Mouse (Mus musculus) heart, postnatal 0 days (tissue): ENCODE data around the gene Clip2. TPM values are rescaled to one million over a fixed set of nuclear protein-coding genes. Genes with fewer than 3 reads are reported as not detected.

ENCODE experiments used
- ATAC-seq: fragments of 200-750 bp; cut with Nextera tagmentation; 2 replicates; pipeline ENCODE4 v1.8.0; 2017; ENCODE audit warnings: low read depth, moderate number of reproducible peaks, moderate library complexity; ENCODE audit not compliant: insufficient read depth
- DNase-seq: peaks from one replicate; pipeline ENCODE4 v3.0.0-alpha.2; 2016; ENCODE audit warnings: low spot score
- H3K27ac ChIP-seq: fragments of 300-500 bp; sonication (generic); 2 replicates; pipeline ENCODE4 v1.5.1; 2014; ENCODE audit warnings: low read depth, mild to moderate bottlenecking
- H3K27me3 ChIP-seq: fragments of 300-500 bp; sonication (generic); 2 replicates; pipeline ENCODE4 v1.6.1; 2014; ENCODE audit warnings: low read length, mixed read lengths; ENCODE audit not compliant: control insufficient read depth, insufficient read depth
- H3K36me3 ChIP-seq: fragments of 300-500 bp; sonication (generic); replicated peaks from 2 replicates; pipeline ENCODE4 v1.6.1; 2014; ENCODE audit warnings: low read length, mixed read lengths; ENCODE audit not compliant: control insufficient read depth, insufficient read depth
- H3K4me1 ChIP-seq: fragments of 300-500 bp; sonication (generic); 2 replicates; pipeline ENCODE4 v1.6.1; 2014; ENCODE audit warnings: antibody characterized with exemption; ENCODE audit not compliant: control insufficient read depth, insufficient read depth
- H3K4me2 ChIP-seq: fragments of 300-500 bp; sonication (generic); 2 replicates; pipeline ENCODE4 v1.6.1; 2014; ENCODE audit warnings: low read depth, mild to moderate bottlenecking, low read length, moderate library complexity
- H3K4me3 ChIP-seq: fragments of 300-500 bp; sonication (generic); 2 replicates; pipeline ENCODE4 v1.5.1; 2014; ENCODE audit warnings: low read depth, low read length
- H3K9ac ChIP-seq: fragments of 300-500 bp; sonication (generic); replicated peaks from 2 replicates; pipeline ENCODE4 v1.6.1; 2014; ENCODE audit warnings: low read depth, low read length, mixed read lengths
- H3K9me3 ChIP-seq: fragments of 300-500 bp; sonication (generic); replicated peaks from 2 replicates; pipeline ENCODE4 v1.6.1; 2016; ENCODE audit warnings: low read length; ENCODE audit not compliant: control insufficient read depth
- CTCF ChIP-seq: IDR thresholded peaks from 2 replicates; pipeline ENCODE4 v1.5.1; 2016; ENCODE audit warnings: antibody characterized with exemption, control low read depth, low read depth
- EP300 ChIP-seq: IDR thresholded peaks from 2 replicates; pipeline ENCODE4 v1.6.1; 2016; ENCODE audit warnings: antibody characterized with exemption, low read depth
- WGBS: fragments of 180-500 bp; shearing (Covaris S2); extraction: QIAGEN DNeasy Blood & Tissue Kit; methylation state at CpG from one replicate; pipeline ENCODE4 v1.1.7; 2014; 5-methylcytosine and 5-hydroxymethylcytosine counted together
- polyA plus RNA-seq: library from polyadenylated mRNA; unstranded; fragments of >200 nt; fragmentation: Nextera tagmentation; extraction: Ambion mirVana; gene quantifications from 2 replicates; pipeline ENCODE4 v1.2.1, GENCODE M21; 2015
- total RNA-seq: library from RNA; depleted of rRNA; stranded (reverse); fragments of >200 nt; gene quantifications from 2 replicates; pipeline ENCODE4 v1.2.3, GENCODE M21; 2014; ENCODE audit warnings: low replicate concordance

Clip2 gene
- total and polyA plus RNA-seq, 2 experiments from 2014 or later = 0.87 to 14.0 TPM

DNA sequence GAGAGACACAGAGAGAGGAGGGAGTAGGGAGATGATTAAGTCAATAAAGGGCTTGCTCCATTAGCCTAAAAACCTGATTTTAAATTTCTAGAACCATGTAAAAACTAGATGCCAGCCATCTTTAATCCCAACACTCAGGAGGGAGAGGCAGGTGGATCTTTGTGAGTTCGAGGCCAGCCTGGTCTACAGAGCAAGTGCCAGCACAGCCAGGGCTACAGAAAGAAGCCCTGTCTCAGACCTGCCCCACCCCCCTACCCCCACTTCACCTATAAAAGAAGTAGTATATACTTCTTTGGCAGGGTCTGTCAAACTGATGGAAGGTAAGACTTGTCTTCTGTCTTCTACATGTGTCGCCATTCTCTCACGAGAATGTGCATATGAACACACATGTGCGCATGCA is 91.7 kb downstream of the Clip2 start:
- Histone ChIP-seq H3K9ac (no peak overlapping the region), H3K27me3 (no peaks in the 10 kb centered on the region), H3K36me3 (no peaks in the 10 kb centered on the region), H3K4me3 (no peak overlapping the region), H3K27ac (no peak overlapping the region), H3K9me3 (no peaks in the 10 kb centered on the region), H3K4me2 (no peak overlapping the region), H3K4me1 (0 out of 2 replicates have a peak, but pooled peaks cover under 1% of the 10 kb centered on the region)
- DNase-seq (no peak), ATAC-seq (no peak)
- 88% methylated on average over 4 of the region's 4 CpGs for WGBS
- no peak for TF ChIP-seq CTCF
- no peak for TF ChIP-seq EP300

DNA sequence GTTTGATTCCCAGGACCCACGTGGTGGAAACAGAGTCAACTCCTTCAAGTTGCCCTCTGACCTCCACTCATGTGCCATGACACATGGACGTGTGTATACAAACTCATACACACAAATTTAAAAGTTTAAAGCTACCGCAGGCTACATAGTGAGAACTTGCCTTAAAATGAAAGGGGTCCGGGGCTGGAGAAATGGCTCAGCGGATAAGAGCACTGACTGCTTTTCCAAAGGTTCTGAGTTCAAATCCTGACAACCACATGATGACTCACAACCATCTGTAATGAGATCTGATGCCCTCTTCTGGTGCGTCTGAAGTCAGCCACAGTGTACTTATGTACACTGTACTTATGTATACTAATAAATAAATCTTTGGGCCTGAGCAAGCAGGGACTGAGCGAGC is 93.1 kb downstream of the Clip2 start:
- Histone ChIP-seq H3K9me3 (no peaks in the 10 kb centered on the region), H3K4me2 (no peak overlapping the region), H3K27ac (no peak overlapping the region), H3K4me3 (no peak overlapping the region), H3K9ac (no peak overlapping the region), H3K27me3 (no peaks in the 10 kb centered on the region), H3K36me3 (no peaks in the 10 kb centered on the region), H3K4me1 (peaks cover 14% of the 10 kb centered on the region)
- DNase-seq (no peak), ATAC-seq (no peak)
- TF ChIP-seq CTCF (no peak), EP300 (no peak)
- 86% methylated on average over 7 of the region's 7 CpGs for WGBS

DNA sequence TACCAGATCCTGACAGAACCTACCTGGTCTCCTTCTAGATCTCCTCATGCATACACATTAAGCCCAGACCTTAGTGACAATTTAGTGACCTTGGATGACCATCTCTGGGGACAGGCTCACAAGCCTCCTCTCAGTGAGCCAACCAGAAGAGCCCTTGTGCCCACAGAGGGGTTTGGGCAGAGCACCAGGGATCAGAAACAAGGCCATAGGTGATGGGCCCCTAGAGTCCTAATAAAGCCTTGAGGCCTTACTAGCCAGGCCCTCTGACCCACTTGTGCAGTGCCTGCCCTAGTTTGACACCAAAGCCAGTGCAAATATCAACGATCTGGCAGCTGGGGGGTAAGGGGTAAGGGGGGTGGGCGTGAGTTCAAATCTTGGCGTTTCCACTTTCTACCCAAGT is 93.8 kb downstream of the Clip2 start:
- peaks cover 14% of the 10 kb centered on the region for H3K4me1 ChIP-seq
- 79% methylated on average over 3 of the region's 3 CpGs for WGBS
- H3K9ac ChIP-seq = no peak overlapping the region
- ATAC-seq = no peak
- H3K9me3 ChIP-seq = no peaks in the 10 kb centered on the region
- H3K27ac ChIP-seq = no peak overlapping the region
- TF ChIP-seq CTCF (no peak), EP300 (no peak)
- no peaks in the 10 kb centered on the region for H3K27me3 ChIP-seq
- H3K4me3 ChIP-seq = no peak overlapping the region
- H3K4me2 ChIP-seq = no peak overlapping the region
- H3K36me3 ChIP-seq = no peaks in the 10 kb centered on the region
- DNase-seq = no peak

DNA sequence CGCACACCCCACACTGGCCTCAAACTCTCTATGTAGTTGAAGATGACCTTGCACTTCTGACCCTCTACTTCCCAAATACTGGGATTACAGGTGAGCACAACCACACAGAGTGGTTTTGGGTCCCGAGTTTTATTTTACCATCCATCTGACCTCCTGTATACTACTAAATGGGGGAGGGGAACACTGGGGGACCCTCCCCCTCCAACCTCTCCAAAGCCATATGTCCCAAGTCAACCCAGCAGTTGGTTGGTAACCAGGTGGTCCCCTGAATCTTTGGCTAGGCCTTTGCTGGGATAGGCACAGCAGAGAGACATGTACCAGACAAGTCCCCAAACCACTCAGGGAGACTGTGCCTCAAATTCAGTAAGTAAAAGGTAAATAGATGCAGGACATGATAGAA is 94.9 kb downstream of the Clip2 start:
- TF ChIP-seq CTCF (no peak), EP300 (no peak)

DNA sequence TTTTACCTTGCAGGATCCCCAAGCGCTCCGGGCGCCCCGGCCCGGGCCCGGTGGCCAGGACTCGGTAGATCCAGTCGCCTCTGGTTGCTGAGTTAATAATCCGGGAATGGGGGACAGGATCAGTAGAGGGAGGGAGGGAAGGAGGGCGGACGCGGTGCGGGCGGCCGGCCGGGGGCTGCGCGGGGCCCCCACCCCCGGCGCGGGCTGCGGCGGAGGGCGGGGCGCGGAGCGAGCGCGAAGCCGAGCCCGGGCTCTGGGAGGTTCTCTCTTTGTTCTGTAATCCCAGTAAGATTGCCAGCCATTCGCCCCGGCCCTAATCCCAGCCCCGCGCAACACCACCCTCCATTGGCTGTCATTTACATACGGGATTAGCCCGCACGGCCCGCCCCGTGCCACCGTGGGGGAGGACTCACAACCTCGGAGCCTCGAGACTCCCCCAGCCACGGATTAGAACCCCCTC is 95.7 kb downstream of the Clip2 start, which contains the start of gene Gtf2ird1:
TSS of gene Gtf2ird1 (minus strand) at position 214 of the 460 bp plus-strand sequence.
- no peak for TF ChIP-seq CTCF
- TF ChIP-seq EP300 = no peak
- H3K36me3 ChIP-seq = no peaks in the 10 kb centered on the region
- ATAC-seq (peak; percentile 80), DNase-seq (peak; percentile 79)
- WGBS = under 1% methylated on average over 44 of the region's 44 CpGs
- H3K9ac ChIP-seq = peak within 1 kb of the TSS; percentile 90
- H3K27ac ChIP-seq = peak within 1 kb of the TSS; percentile 90
- H3K4me1 ChIP-seq = peaks cover 14% of the 10 kb centered on the region
- H3K9me3 ChIP-seq = no peaks in the 10 kb centered on the region
- peak within 1 kb of the TSS; percentile 72 for H3K4me3 ChIP-seq
- peak within 1 kb of the TSS; percentile 83 for H3K4me2 ChIP-seq
- no peaks in the 10 kb centered on the region for H3K27me3 ChIP-seq

More for the DNA sequence above, 94.9 kb downstream of the Clip2 start:
- DNase-seq (no peak), ATAC-seq (no peak)
- Histone ChIP-seq H3K27me3 (no peaks in the 10 kb centered on the region), H3K9me3 (no peaks in the 10 kb centered on the region), H3K36me3 (no peaks in the 10 kb centered on the region), H3K4me3 (no peak overlapping the region), H3K27ac (no peak overlapping the region), H3K4me2 (no peak overlapping the region), H3K9ac (no peak overlapping the region), H3K4me1 (peaks cover 14% of the 10 kb centered on the region)
- 86% methylated on average over 2 of the region's 2 CpGs for WGBS

DNA sequence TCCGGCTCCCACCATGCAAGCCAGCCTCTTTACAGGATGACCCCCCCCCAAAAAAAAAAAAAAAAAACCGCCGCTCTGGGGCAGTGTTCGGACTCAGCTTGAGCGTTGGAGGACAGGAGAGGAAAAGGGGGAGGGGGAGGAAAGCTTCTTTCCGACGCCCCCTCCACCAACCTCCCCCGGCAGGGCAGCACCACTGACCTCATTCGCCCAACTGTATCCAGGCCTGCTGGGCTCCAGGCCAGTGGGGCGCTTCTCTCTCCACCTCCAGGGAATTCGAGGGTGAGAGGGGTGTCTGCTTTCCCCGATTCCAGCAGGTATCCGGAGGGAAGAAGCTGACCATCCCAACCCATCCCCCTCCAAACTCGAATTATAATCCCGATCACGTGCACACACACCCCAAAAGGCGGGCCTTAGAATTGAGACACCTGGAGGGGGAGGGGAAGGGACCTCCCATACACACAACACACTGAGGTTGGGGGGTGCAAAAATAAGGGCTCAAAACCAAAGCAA is 96.3 kb downstream of the Clip2 start:
- no peaks in the 10 kb centered on the region for H3K27me3 ChIP-seq
- WGBS = under 1% methylated on average over 15 of the region's 17 CpGs
- DNase-seq (no peak), ATAC-seq (peak; percentile 49)
- no peaks in the 10 kb centered on the region for H3K36me3 ChIP-seq
- peak overlapping the region; percentile 90 for H3K27ac ChIP-seq
- no peaks in the 10 kb centered on the region for H3K9me3 ChIP-seq
- peak overlapping the region; percentile 83 for H3K4me2 ChIP-seq
- TF ChIP-seq CTCF = no peak
- TF ChIP-seq EP300 = no peak
- H3K4me1 ChIP-seq = peaks cover 14% of the 10 kb centered on the region
- H3K4me3 ChIP-seq = peak overlapping the region; percentile 72
- H3K9ac ChIP-seq = peak overlapping the region; percentile 90
